Mouse (Mus musculus): ENCODE results near the gene Zcchc10. TPM values are rescaled to one million over a fixed set of nuclear protein-coding genes. Genes with fewer than 3 reads are reported as not detected.
A peak's percentile ranks its signal among the peaks of the same experiment; 100 is the strongest.

The Zcchc10 gene
- polyA plus RNA-seq, 1 experiment from 2014 or later = 19.0 TPM

- Histone ChIP-seq H3K9ac (peak overlapping the region; percentile 91), H3K27me3 (no peaks in the 10 kb centered on the region), H3K4me3 (peak overlapping the region; percentile 81), H3K36me3 (ENCODE audit: poor library complexity, severe bottlenecking) (no peaks in the 10 kb centered on the region), H3K9me3 (replicated peaks) (no peaks in the 10 kb centered on the region), H3K27ac (peak overlapping the region; percentile 95), H3K4me1 (peaks cover 8% of the 10 kb centered on the region), H3K4me2 (peak overlapping the region; percentile 74)
- WGBS = 0% methylated on average over 34 of the region's 35 CpGs
- no peak for ATAC-seq
These were observed 26.9 kb downstream of the Zcchc10 start for GRCm38 (mm10) chr11:53351224-53351942.

- Histone ChIP-seq H3K27ac (peak overlapping the region; percentile 95), H3K4me1 (peaks cover 8% of the 10 kb centered on the region), H3K9me3 (replicated peaks) (no peaks in the 10 kb centered on the region), H3K36me3 (ENCODE audit: poor library complexity, severe bottlenecking) (0 out of 2 replicates have a peak, but pooled peaks cover 3% of the 10 kb centered on the region), H3K9ac (peak overlapping the region; percentile 91), H3K4me2 (peak overlapping the region; percentile 74), H3K27me3 (no peaks in the 10 kb centered on the region), H3K4me3 (peak overlapping the region; percentile 81)
- ATAC-seq = no peak
- 2% methylated on average over 14 of the region's 14 CpGs for WGBS
These were observed 27.6 kb downstream of the Zcchc10 start for GRCm38 (mm10) chr11:53351943-53352590.

GRCm38 (mm10) chr11:53358504-53359155 lies 34.2 kb downstream of the Zcchc10 start:
- no peaks in the 10 kb centered on the region for H3K9me3 ChIP-seq (replicated peaks)
- no peaks in the 10 kb centered on the region for H3K27me3 ChIP-seq
- no peak overlapping the region for H3K9ac ChIP-seq
- no peak overlapping the region for H3K4me2 ChIP-seq
- ATAC-seq = no peak
- H3K4me1 ChIP-seq = no peaks in the 10 kb centered on the region
- peaks cover 12% of the 10 kb centered on the region; the same call in 1 of the 2 replicates for H3K36me3 ChIP-seq (ENCODE audit: poor library complexity, severe bottlenecking)
- H3K4me3 ChIP-seq = no peak overlapping the region
- 95% methylated on average over 5 of the region's 5 CpGs for WGBS
- no peak overlapping the region for H3K27ac ChIP-seq

GRCm38 (mm10) chr11:53367032-53367431 lies 42.6 kb downstream of the Zcchc10 start:
- H3K27me3 ChIP-seq = no peaks in the 10 kb centered on the region
- no peak overlapping the region for H3K27ac ChIP-seq
- no peaks in the 10 kb centered on the region for H3K4me1 ChIP-seq
- no peak overlapping the region for H3K4me3 ChIP-seq
- no peak for ATAC-seq
- H3K9ac ChIP-seq = no peak overlapping the region
- H3K4me2 ChIP-seq = no peak overlapping the region
- H3K9me3 ChIP-seq (replicated peaks) = no peaks in the 10 kb centered on the region
- H3K36me3 ChIP-seq (ENCODE audit: poor library complexity, severe bottlenecking) = peaks cover 14% of the 10 kb centered on the region
- WGBS = 89% methylated on average over 2 of the region's 2 CpGs

- H3K27ac ChIP-seq = no peak overlapping the region
- H3K9me3 ChIP-seq (replicated peaks) = no peaks in the 10 kb centered on the region
- H3K9ac ChIP-seq = no peak overlapping the region
- H3K4me3 ChIP-seq = no peak overlapping the region
- no peaks in the 10 kb centered on the region for H3K27me3 ChIP-seq
- no peak for ATAC-seq
- H3K4me2 ChIP-seq = no peak overlapping the region
- H3K36me3 ChIP-seq (ENCODE audit: poor library complexity, severe bottlenecking) = peaks cover 55% of the 10 kb centered on the region
- no peaks in the 10 kb centered on the region for H3K4me1 ChIP-seq
- 88% methylated on average over 1 of the region's 1 CpGs for WGBS
These were observed 54.4 kb downstream of the Zcchc10 start for GRCm38 (mm10) chr11:53378918-53379317.

Other genes with a start within 250 kb of the Zcchc10 start
- gene Hspa4, start 24.2 kb upstream of the Zcchc10 start, polyA plus RNA-seq (2015; fragmentation: Nextera tagmentation; extraction: Ambion mirVana) = 62.7 and 67.2 TPM in 2 replicates
- 66.0 and 66.7 TPM in 2 replicates for gene Aff4, start 26.2 kb downstream of the Zcchc10 start, polyA plus RNA-seq (2015; fragmentation: Nextera tagmentation; extraction: Ambion mirVana)
- gene Leap2, start 98.5 kb downstream of the Zcchc10 start, polyA plus RNA-seq (2015; fragmentation: Nextera tagmentation; extraction: Ambion mirVana) = 0.49 TPM in 1 of 2 replicates, not detected in the other
- 677 and 698 TPM in 2 replicates for gene Uqcrq, start 106.2 kb downstream of the Zcchc10 start, polyA plus RNA-seq (2015; fragmentation: Nextera tagmentation; extraction: Ambion mirVana)
- 2.1 and 2.7 TPM in 2 replicates for gene Gdf9, start 106.3 kb downstream of the Zcchc10 start, polyA plus RNA-seq (2015; fragmentation: Nextera tagmentation; extraction: Ambion mirVana)
- gene Gm10447, start 132.4 kb downstream of the Zcchc10 start, polyA plus RNA-seq (2015; fragmentation: Nextera tagmentation; extraction: Ambion mirVana) = not detected in 2 replicates
- 1.2 and 1.3 TPM in 2 replicates for gene Shroom1, start 132.5 kb downstream of the Zcchc10 start, polyA plus RNA-seq (2015; fragmentation: Nextera tagmentation; extraction: Ambion mirVana)
- not detected in 2 replicates for gene Gm9837, start 145.8 kb downstream of the Zcchc10 start, polyA plus RNA-seq (2015; fragmentation: Nextera tagmentation; extraction: Ambion mirVana)
- gene Gm9945, start 155.5 kb downstream of the Zcchc10 start, polyA plus RNA-seq (2015; fragmentation: Nextera tagmentation; extraction: Ambion mirVana) = not detected in 2 replicates
- gene Sowaha, start 155.6 kb downstream of the Zcchc10 start, polyA plus RNA-seq (2015; fragmentation: Nextera tagmentation; extraction: Ambion mirVana) = 0.97 and 1.1 TPM in 2 replicates
- 17.1 and 17.9 TPM in 2 replicates for gene Sept8, start 194.6 kb downstream of the Zcchc10 start, polyA plus RNA-seq (2015; fragmentation: Nextera tagmentation; extraction: Ambion mirVana)
- gene Kif3a, start 242.7 kb downstream of the Zcchc10 start, polyA plus RNA-seq (2015; fragmentation: Nextera tagmentation; extraction: Ambion mirVana) = 199 and 202 TPM in 2 replicates